Mouse (Mus musculus): ENCODE measurements around the gene Gnao1.

DNA sequence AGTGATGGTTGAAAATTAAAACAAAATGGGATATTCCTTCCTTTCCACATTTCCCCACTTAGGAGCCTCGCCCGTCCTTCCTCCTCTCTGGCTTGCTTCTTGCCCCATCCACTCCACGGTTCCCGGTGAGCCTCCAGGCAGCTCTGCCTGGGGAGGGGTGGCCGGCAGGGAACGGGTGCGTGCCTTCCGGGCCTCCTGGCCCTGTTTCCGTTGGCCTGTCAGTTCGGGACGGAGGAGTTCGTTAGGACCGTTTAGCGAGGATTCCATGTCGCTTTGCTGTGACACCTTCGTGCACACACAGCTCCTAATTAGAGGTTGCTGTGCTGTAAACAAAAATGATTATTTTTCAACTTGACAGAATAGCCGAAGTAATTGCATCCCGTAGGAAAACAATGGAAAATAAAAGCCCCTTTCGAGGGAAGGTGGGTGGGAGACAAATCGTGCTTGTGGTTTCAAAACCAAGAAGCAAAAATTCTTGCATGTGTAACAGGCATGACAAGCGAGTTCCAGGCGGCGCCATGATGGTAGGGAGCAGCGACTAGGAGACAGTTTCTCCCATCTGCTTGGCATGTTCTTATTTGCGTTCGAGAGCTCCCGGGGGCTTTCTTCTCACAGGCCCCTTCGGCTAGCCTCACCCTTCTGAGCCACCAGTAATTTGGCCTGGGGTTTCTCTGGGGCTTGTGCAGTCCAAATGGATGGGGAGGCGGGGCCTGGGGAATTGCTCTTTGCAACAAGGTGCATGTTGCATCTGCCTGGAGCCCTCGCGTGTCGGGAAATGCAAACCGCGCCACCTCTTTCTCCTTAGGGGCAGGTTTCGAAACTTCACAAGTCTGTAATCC, 3.0 kb downstream of the Gnao1 start:
- TF ChIP-seq CTCF (IDR thresholded peaks at IDR 0.05; ENCODE audit: low read depth, low read length), result no peak
- TF ChIP-seq POLR2A (IDR thresholded peaks at IDR 0.05; ENCODE audit: borderline replicate concordance, low read depth, low read length), result no peak
